Mouse (Mus musculus) kidney, adult 11 months (tissue): ENCODE results near the gene Gata5.

Source experiments
- DNase-seq: peaks from one replicate; pipeline ENCODE4 v3.0.0; 2022

Gata5 gene

DNA sequence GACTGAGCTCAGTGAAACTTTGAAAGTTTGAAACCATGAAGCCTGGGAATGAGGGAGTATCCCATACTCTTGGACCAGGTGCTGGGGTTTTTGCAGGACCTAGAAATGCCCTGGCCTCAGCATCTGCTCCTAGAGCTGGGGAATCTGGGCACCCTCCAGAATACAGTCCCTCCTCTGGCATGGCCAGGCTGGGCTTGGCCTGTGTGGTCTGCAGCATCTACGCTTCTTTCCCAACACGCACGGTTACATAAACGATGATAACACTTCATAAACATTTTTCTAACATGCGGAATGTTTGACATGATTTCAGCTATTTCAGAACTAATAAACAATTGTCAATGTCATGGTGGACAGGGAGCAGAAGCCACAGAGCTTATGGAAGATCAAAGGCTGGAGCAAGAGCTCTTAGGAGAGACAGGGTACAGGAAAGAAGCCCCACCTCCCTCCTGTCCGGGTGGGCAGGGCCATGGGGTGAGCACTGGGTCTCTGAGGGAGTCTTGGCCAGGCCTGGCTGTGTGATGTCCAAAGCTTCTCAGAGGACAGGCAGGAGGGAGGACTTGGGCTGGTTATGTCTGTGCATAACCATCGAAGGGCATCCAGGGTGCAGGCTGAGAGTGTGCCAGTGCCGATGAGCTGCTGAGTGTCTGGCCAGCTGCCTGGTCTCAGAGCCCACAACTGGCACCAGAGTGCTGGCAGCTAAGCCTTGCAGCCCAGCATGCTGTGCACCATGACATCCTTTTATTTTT lies 27.9 kb downstream of the Gata5 start:
- no peak for DNase-seq

GRCm38 (mm10) chr2:180306009-180306408 lies 28.5 kb downstream of the Gata5 start:
- no peak for DNase-seq

- DNase-seq = no peak
Measured at GRCm38 (mm10) chr2:180305490-180305889, 29.0 kb downstream of the Gata5 start.

GRCm38 (mm10) chr2:180304554-180304953 lies 29.9 kb downstream of the Gata5 start:
- DNase-seq = no peak

GRCm38 (mm10) chr2:180303468-180303867 lies 31.0 kb downstream of the Gata5 start:
- DNase-seq = no peak

GRCm38 (mm10) chr2:180302201-180302600 lies 32.3 kb downstream of the Gata5 start:
- DNase-seq = no peak

DNA sequence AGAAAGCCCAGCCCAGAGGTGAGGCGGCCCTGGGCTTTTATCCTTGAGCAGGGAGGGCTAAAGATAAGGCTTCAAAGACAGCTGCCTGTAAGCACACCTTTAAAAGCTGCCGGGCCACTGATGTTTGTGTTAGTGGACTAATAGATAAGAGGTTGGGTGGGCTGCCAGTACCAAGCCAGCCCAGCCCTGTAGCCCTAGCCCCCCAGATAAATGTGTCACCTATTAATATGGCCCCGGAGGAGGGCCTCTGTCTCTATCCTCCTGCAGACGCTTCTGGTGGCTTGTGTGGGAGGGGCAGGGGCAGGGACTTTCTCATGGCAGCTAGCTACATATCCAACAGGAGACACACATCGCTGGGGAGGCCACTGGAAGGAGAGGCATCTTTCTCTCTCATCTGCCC lies 33.7 kb downstream of the Gata5 start:
- no peak for DNase-seq

GRCm38 (mm10) chr2:180300252-180300651 lies 34.2 kb downstream of the Gata5 start:
- no peak for DNase-seq

GRCm38 (mm10) chr2:180292906-180293305 lies 41.6 kb downstream of the Gata5 start:
- no peak for DNase-seq

DNA sequence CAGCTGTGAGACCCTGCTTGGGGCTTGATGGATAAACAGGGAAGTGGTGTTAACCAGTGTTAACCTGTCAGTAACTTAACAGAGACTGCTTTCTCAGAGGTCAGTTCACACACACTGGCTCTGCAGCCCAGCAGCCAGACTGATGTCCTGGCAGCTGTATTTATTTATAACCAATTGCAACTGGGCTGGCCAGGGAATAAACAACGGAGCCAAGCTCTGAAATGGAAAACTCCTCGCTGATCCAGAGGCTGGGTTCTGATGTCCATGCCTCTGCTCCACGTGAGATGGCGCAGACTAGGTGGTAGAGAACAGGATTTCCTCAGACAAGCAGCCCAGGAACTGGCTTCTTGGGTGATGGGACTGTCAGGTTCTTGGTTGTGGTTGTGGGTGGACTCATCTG lies 42.5 kb downstream of the Gata5 start:
- DNase-seq = no peak

DNA sequence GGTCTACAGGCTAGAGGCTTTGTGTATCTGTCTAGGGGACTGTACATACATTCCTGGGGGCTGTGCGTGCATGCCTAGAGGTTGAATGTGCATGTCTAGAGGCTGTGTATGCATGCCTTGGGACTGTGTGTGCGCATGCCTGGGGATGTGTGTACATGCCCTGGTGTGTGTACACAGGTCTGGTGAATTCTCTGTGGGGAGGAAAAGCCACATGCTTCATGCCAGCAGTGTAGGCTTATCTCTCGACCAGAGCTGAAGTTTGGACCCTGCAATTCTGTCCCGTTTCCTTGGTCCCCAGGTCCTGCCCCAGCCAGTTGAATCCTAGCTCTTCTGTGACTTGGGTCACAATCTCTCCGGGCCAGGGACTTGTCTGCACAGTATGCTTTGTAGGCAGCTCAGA lies 42.9 kb downstream of the Gata5 start:
- DNase-seq = no peak

GRCm38 (mm10) chr2:180290503-180290902 lies 44.0 kb downstream of the Gata5 start:
- DNase-seq = no peak

GRCm38 (mm10) chr2:180289440-180290108 lies 44.9 kb downstream of the Gata5 start, which contains the start of gene Rbbp8nl:
Gene Rbbp8nl (minus strand): TSS chr2:180289879.
- peak; percentile 76 for DNase-seq

- DNase-seq = no peak
Measured at GRCm38 (mm10) chr2:180288966-180289365, 45.5 kb downstream of the Gata5 start.

GRCm38 (mm10) chr2:180279321-180279720 lies 55.2 kb downstream of the Gata5 start:
- DNase-seq = no peak

GRCm38 (mm10) chr2:180277773-180278320 lies 56.7 kb downstream of the Gata5 start:
- peak; percentile 51 for DNase-seq

DNA sequence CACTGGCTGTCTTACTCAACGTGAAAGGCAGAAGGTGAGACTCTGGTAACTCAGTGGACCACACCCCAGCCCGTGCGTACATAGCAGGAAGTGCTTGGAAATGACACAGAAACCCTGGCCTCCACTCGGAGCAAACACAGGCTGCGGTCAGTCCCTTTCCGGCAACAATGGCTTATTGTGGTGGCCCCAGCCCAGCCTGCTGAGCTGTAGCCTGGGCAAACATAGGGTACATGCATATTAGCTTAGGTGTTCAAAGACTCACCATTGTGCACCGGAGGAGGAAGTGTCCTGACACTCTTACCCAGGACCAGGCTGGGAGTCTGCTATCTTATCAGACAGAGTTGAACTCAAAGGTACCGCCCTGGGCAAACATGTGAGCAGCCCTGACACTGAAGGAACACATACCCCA lies 57.6 kb downstream of the Gata5 start:
- no peak for DNase-seq

GRCm38 (mm10) chr2:180276385-180276784 lies 58.1 kb downstream of the Gata5 start:
- DNase-seq = no peak

DNA sequence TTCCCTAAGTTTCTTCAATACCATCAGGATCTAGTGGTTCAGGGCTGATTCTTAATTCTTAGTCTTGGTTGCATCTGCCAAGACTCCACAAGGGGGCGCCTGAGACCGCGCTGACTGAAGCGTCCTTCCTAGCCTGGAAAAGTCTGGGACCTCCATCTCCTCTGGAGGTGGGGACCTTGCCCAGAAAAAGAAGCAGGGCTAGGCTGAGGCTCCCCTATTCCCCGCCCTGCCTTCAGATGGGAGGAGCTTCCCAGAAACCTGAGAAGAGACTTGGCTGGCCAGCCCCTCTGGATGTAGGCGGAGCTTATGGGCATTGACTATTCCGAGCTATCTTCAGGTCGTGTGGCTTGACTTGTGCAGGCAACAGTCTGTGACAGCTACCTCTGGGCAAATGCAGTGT lies 58.7 kb downstream of the Gata5 start:
- peak; percentile 88 for DNase-seq
